ENCODE assay signal across 26 mouse cellular contexts in the genomic region with DNA sequence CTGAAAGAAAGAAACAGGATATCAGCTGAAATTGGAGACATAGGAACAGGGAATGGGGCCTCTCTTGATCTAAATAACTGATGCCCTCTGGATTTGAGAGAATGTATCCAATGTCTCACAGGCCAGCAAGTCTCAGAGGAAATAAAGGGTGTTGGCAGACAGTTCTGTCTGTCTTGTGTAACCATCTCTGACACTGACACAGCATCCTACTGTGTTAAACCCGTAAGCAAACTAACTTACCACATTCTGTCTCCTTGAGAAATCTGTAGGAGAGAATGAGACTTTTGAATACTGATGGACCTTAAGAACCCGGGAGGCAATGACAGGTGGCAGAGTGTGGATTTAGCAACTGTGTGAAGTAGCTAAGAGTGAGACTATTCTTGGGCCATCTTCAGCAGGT. TPM values are rescaled to one million over a fixed set of nuclear protein-coding genes. Genes with fewer than 3 reads are reported as not detected.
"Had no signal": no experiment of that assay in that cellular context is flagged by ENCODE, and none has a peak within 500 bp of the region (broad histone marks: within the 10 kb centered on the region; RNA-seq: fewer than 3 reads in every experiment).

No protein-coding gene starts in this region.

- DNase-seq: kidney, adult 2 months; kidney, postnatal 14 days; kidney, postnatal 4 days; layer of hippocampus, postnatal 36 days; liver; liver, embryonic 13.5 days; lung, embryonic 14.5 days; right cerebral cortex, adult 18-20 months; right cerebral cortex, postnatal 14 days; right cerebral cortex, postnatal 4 days; thymus, adult 2 months; thymus, postnatal 14 days; thymus, postnatal 4 days had no signal

- ATAC-seq: lung, postnatal 0 days; midbrain, embryonic 15.5 days had no signal

- H3K27ac ChIP-seq: kidney, embryonic 15.5 days; limb, embryonic 10.5 days; limb, embryonic 13.5 days; liver, embryonic 13.5 days; macrophage; midbrain, embryonic 12.5 days; midbrain, embryonic 15.5 days; neural tube, embryonic 12.5 days; neural tube, embryonic 15.5 days; stomach, postnatal 0 days had no signal

- H3K4me3 ChIP-seq: kidney, embryonic 15.5 days; limb, embryonic 10.5 days; limb, embryonic 13.5 days; liver, embryonic 13.5 days; midbrain, embryonic 12.5 days; midbrain, embryonic 15.5 days; neural tube, embryonic 12.5 days; neural tube, embryonic 15.5 days had no signal

RNA-seq across cellular contexts. Expression of a gene that starts 41.7 kb away (rescaled TPM):
- total RNA-seq: megakaryocyte, adult 5-6 weeks had no signal
- polyA plus RNA-seq: kidney, adult 2 months; kidney, embryonic 15.5 days; limb, embryonic 10.5 days; limb, embryonic 13.5 days; liver, embryonic 13.5 days; liver, embryonic 16.5 days; lung, embryonic 14.5 days; lung, postnatal 0 days; macrophage; midbrain, embryonic 12.5 days; stomach, embryonic 14.5 days; stomach, postnatal 0 days; thymus, adult 2 months had no signal
